Mouse (Mus musculus) lung, adult 2 months (tissue): ENCODE data around the gene Slit3. TPM values are rescaled to one million over a fixed set of nuclear protein-coding genes. Genes with fewer than 3 reads are reported as not detected.

Source experiments
- DNase-seq: peaks from one replicate; pipeline ENCODE4 v3.0.0; 2022
- H3K4me1 ChIP-seq: fragments of 200-500 bp; 2 replicates; pipeline ENCODE4 v1.6.1; 2011; ENCODE audit warnings: low read length; ENCODE audit not compliant: control insufficient read depth, insufficient read depth
- H3K4me3 ChIP-seq: fragments of 200-500 bp; replicated peaks from 2 replicates; pipeline ENCODE3; 2011; ENCODE audit warnings: low read depth, mild to moderate bottlenecking, control low read depth, low read length; ENCODE audit errors: extremely low read depth
- CTCF ChIP-seq: fragments of 200-500 bp; IDR thresholded peaks from 2 replicates; pipeline ENCODE4 v1.5.1; 2011; ENCODE audit warnings: mild to moderate bottlenecking, low read length, control low read depth; ENCODE audit not compliant: insufficient read depth
- POLR2A ChIP-seq: fragments of 200-500 bp; IDR thresholded peaks from 2 replicates; pipeline ENCODE4 v1.6.1; 2011; ENCODE audit warnings: low read depth, mild to moderate bottlenecking, control low read depth, low read length, borderline replicate concordance; ENCODE audit errors: extremely low read depth
- WGBS: fragments of 180-500 bp; shearing (Covaris S2); methylation state at CpG from one replicate; pipeline ENCODE4 v1.1.7; 2018; 5-methylcytosine and 5-hydroxymethylcytosine counted together
- polyA plus RNA-seq: library from polyadenylated mRNA; depleted of rRNA; stranded (reverse); fragments of >200 nt; gene quantifications from 2 replicates; pipeline ENCODE4 v1.2.3, GENCODE M21; 2012

The Slit3 gene
- polyA plus RNA-seq, 1 experiment: 69.7 TPM

DNA sequence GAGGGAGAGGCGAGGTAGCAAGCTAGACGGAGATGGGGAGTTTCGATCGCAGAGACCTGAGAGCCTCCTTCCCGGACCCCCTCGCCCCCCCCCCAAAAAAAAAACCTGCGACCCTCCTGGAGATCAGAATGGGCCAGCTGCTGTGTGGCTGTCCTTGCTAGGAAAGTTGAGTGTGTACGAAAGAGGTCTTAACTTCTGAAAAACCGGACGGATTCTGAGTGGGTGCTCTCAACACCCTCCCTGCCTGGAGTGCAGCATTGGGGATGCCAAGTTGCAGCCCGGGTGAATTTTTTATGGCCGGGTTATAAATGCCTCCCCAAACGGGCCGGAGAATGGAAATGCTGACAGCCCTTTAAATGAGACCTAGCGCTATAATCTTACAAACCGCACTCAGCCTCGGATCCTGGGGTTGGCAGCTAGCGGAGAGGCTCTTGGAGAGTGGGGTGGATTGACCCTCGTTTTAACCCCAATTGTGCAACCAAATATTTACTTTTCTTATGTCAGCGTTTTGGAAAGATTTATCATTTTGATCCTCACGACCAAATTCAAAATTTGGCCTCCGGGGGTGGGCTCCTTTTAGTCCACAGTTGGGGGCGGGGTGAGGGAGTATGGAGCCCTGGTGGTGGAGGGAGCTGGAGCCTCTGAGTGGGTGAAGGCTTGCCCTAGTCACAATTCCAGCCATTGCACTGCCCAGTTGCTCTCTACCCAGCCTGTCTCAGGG, 1.2 kb downstream of the Slit3 start:
- DNase-seq: peak; percentile 19
- WGBS: 9% methylated on average over 23 of the region's 23 CpGs
- peaks cover 9% of the 10 kb centered on the region for H3K4me1 ChIP-seq
- peak overlapping the region; percentile 42 for H3K4me3 ChIP-seq
- TF ChIP-seq CTCF: no peak
- no peak for TF ChIP-seq POLR2A

DNA sequence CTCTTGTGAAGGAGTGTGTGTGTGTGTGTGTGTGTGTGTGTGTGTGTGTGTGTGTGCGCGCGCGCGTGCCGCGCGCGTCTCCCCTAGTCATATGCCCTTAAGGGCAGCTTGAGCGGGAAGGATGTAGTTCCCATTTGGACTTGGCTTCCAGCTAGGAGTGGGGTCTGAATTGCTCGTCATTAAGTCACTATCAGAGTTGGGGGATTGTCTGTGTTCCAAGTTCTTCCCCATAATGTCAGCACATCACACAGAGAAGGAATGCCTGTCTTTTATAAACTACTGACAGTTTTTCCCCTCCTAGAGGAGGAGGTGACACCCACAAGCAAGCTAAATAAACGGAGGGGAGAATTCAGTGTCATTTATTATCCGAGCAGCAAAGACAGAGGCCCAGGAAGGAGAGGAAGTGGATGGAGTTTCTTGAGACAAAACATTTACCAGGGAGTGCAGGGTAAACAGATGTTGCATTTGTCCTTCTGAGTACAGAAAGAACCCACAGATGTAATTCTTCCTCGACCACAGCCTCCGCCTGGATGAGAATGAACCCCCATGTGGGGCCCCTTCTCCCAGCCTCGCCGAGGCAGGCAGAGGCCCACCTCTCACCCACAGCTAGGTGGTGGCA, 3.6 kb downstream of the Slit3 start:
- no peak for DNase-seq
- Histone ChIP-seq H3K4me1 (peaks cover 9% of the 10 kb centered on the region), H3K4me3 (no peak overlapping the region)
- TF ChIP-seq POLR2A: no peak
- no peak for TF ChIP-seq CTCF
- 35% methylated on average over 13 of the region's 17 CpGs for WGBS

DNA sequence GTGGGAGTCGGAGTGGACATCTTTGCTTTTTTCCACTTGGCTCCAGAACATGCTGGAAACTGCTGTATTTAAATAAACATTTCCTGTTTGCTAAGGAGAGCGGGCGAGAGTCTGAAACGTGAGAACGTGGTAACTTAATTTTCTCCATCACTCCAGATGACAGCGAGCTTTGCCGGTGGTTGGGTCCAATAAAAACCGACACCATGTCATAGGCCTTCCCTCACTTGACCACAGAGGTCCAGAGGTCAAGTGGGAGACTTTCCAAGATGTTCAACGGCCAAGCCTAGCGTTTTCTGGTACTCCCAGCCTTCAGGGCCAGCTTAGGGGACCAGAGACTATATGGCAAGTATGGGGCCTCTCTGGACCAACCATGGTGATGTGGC, 4.1 kb downstream of the Slit3 start:
- TF ChIP-seq POLR2A (no peak), CTCF (no peak)
- WGBS: 8% methylated on average over 10 of the region's 10 CpGs
- peak; percentile 28 for DNase-seq
- Histone ChIP-seq H3K4me3 (no peak overlapping the region), H3K4me1 (peaks cover 9% of the 10 kb centered on the region)

DNA sequence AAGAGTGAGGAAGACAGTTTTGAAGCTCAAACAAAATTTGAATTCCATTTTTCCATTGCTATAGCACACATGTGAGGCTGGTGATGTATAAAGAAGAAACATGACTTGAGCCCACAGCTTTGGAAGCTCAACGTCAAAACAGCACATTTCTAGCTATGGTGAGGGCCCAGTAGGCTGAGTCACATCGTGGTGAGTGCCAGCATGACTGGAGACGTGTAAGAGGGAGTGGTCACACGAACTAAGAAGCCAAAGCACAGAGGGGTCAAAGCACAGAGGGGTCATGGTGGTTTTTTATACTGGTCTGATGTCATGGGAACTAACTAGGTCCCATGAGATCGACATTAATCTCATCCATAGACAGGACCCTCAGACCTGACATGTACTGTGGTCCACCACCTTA, 10.7 kb downstream of the Slit3 start:
- TF ChIP-seq CTCF (no peak), POLR2A (no peak)
- 67% methylated on average over 5 of the region's 5 CpGs for WGBS
- no peak for DNase-seq

DNA sequence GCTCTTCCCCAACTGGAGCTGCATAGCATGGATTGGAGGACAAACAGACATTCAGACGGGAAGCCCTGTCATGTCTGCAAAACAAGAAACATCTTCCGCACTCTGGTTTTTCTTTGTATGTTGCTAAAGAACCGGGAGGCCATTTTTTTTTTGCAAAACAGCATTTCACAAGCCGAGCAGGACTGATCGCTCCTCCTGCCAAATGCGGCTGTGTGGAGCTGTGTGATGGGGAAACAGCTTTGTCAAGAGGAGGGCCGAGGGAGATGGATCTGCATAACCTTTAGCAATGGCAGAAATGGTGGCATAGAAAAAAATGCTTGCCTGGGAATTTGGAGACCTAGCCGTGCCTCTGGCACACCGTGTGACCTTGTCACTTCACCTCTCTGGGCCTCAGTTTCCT, 15.6 kb downstream of the Slit3 start:
- WGBS: 68% methylated on average over 9 of the region's 9 CpGs
- Histone ChIP-seq H3K4me3 (no peak overlapping the region), H3K4me1 (no peaks in the 10 kb centered on the region)
- no peak for DNase-seq
- TF ChIP-seq POLR2A (no peak), CTCF (no peak)

More for the DNA sequence above, 10.7 kb downstream of the Slit3 start:
- no peaks in the 10 kb centered on the region for H3K4me1 ChIP-seq
- H3K4me3 ChIP-seq: no peak overlapping the region

DNA sequence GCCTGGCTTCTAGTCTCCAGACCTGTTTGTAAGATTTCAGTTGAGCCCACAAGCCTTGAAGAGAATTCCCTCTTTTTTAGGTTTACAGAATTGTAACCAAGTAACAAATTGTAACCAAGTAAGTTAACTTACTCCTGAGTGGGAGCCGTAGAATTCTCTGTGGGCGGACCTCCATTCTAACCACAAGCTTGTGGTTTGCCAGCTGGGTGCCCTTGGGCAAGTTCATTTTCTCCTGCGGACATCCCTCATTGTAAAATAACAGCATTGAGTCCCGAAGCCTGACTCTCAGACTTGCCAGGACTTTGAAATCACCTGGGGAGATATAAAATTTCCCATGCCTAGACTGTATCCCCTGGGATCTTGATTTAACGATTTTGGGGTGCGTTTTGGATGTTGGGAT, 19.1 kb downstream of the Slit3 start:
- 79% methylated on average over 6 of the region's 6 CpGs for WGBS
- no peak for DNase-seq
- no peak for TF ChIP-seq CTCF
- no peak for TF ChIP-seq POLR2A
- no peak overlapping the region for H3K4me3 ChIP-seq
- H3K4me1 ChIP-seq: no peaks in the 10 kb centered on the region

DNA sequence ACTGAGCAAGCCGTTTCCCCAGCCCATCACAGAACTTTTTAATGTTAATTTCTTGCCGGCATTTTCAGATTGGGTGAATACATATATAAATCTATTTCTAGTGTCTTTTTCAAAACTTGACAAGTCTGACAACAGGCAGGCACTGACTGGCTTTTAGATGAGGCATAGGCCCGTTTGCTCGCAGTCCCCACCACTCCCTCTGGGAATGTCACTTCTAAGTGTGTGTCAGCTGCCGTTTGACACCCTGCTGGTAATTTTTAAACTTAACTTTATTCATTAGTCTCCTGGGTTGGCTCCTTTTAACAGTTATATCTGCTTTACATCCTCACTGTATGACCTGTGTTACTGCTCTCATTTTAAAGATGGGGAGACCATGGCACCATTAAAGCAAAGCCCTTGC, 21.2 kb downstream of the Slit3 start:
- Histone ChIP-seq H3K4me3 (no peak overlapping the region), H3K4me1 (no peaks in the 10 kb centered on the region)
- DNase-seq: no peak

DNA sequence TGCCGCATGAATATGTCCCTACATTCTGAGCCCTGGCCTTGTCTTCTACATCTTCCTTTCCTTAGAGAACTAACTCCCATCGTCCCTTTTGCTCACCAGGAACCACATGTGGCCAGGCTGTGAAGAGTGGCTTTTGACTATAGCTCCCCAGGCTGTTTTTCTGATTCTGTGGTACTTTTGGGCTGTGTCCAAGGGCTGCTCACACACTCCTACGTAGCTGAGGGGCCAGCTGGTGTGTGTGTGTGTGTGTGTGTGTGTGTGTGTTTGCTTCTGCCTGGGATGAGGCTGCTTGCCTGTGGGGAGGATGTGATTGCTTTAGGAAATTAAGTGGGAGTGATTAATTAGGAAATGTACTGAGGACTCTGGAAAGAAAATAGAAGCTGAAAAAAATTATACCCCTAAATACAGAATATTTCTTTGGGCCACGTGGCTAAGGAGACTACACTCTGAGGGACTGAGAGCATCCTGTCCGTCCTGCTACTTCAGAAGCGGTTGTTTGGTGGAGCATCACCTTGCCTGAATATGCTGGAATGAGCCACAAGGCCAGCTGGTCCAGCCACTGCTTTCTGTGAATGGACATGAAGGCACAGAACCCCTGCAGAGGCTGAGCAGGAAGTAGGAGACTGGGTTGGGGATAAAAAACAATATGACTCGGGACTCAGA, 21.8 kb downstream of the Slit3 start:
- WGBS: 67% methylated on average over 7 of the region's 7 CpGs
- TF ChIP-seq CTCF (no peak), POLR2A (no peak)
- Histone ChIP-seq H3K4me3 (no peak overlapping the region), H3K4me1 (no peaks in the 10 kb centered on the region)
- no peak for DNase-seq

More for the DNA sequence above, 21.2 kb downstream of the Slit3 start:
- WGBS: 81% methylated on average over 5 of the region's 5 CpGs
- TF ChIP-seq CTCF (no peak), POLR2A (no peak)

DNA sequence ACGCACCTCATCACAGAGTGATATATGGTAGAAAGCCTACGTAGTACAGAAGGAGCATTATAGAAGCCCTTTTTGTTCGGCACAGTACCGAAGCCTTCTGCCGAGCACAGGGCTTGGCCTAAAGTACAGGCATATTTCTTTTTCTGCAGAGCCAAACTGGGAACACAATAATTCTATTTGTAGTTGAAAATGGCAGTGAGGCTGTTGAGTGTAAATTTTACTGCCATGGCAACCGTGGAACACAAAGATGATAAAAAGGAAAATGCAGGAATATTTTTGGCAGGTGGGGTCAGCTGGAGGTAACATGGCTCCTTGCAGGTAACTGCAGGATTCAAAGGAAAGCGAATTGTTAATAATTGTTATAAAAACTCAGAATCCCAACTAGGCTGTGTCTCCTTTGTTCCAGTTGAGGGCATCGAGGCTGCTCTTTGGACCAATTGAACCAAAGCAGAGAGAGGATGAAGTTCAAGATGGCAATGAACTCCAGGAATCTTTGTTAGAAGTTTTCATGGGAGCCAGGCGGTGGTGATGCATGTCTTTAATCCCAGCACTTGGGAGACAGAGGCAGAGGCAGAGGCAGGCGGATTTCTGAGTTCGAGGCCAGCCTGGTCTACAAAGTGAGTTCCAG, 26.9 kb downstream of the Slit3 start:
- TF ChIP-seq POLR2A (no peak), CTCF (no peak)
- Histone ChIP-seq H3K4me1 (no peaks in the 10 kb centered on the region), H3K4me3 (no peak overlapping the region)
- 91% methylated on average over 11 of the region's 11 CpGs for WGBS
- no peak for DNase-seq

DNA sequence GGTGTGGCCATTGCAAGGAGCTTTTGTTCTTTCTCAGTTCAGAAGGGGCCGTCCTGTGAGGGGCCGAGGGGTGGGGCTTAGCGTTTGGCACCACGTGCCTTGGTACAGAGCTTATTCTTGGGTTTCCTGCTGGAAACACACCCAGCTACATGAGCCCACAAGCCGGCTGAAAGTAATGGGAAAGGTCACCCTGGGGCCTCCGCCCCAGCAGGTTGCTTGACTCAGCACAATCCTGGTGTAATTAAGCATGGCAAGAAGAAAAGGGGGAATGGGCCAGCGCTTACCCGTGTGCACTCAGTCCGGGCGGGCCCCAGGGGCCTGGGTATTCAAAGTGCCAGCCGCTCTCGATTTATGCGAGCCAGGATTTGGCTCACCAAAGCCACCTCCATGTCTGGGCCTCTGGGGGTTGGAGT, 30.5 kb downstream of the Slit3 start:
- Histone ChIP-seq H3K4me3 (no peak overlapping the region), H3K4me1 (no peaks in the 10 kb centered on the region)
- 69% methylated on average over 13 of the region's 13 CpGs for WGBS
- no peak for TF ChIP-seq POLR2A
- DNase-seq: no peak
